Mouse (Mus musculus) testis, adult 2 months (tissue): Measurements from ENCODE around the gene Sgpp2.

Experiments used
- CTCF ChIP-seq: fragments of 200-500 bp; IDR thresholded peaks from 2 replicates; pipeline ENCODE4 v1.5.1; 2012; ENCODE audit warnings: low read depth, mild to moderate bottlenecking, inconsistent platforms, low read length, moderate library complexity; ENCODE audit not compliant: control insufficient read depth, insufficient read depth, insufficient replicate concordance
- POLR2A ChIP-seq: fragments of 200-500 bp; IDR thresholded peaks from 2 replicates; pipeline ENCODE4 v1.6.1; 2012; ENCODE audit warnings: low read depth, mild to moderate bottlenecking, inconsistent platforms, low read length, moderate library complexity; ENCODE audit not compliant: control insufficient read depth

DNA sequence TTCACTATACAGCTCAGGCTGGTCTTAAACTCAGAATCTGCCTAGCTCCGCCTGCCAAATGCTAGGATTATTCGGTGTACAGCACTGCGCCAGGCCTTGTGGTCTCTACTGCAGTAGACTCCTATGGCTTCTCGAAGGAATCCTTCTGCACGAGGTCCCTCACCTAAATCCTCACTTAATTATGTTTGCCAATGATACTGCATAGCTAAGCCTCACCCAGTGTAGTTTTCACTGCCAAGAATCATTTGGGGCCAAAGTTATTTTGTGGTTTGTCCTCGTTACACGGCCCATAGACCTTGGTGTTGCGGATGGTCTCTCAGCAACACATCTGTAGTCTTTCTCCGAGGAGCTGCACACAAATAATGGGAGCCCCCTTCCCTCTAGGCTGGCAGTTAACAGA, 62.2 kb downstream of the Sgpp2 start:
- no peak for TF ChIP-seq CTCF
- no peak for TF ChIP-seq POLR2A
